Mouse (Mus musculus) ES-Bruce4 (cell line): ENCODE data around the gene Mrpl11. TPM values are rescaled to one million over a fixed set of nuclear protein-coding genes. Genes with fewer than 3 reads are reported as not detected.

Experiments
- H3K27ac ChIP-seq: 2 replicates; pipeline ENCODE4 v1.5.1; 2012; ENCODE audit warnings: low read length, inconsistent platforms; ENCODE audit not compliant: insufficient read depth
- H3K27me3 ChIP-seq: 2 replicates; pipeline ENCODE4 v1.6.1; 2012; ENCODE audit warnings: mild to moderate bottlenecking, low read length, inconsistent platforms; ENCODE audit not compliant: control insufficient read depth, poor library complexity, insufficient read depth, severe bottlenecking
- H3K36me3 ChIP-seq: 2 replicates; pipeline ENCODE4 v1.6.1; 2012; ENCODE audit warnings: inconsistent platforms, mild to moderate bottlenecking, low read length, moderate library complexity; ENCODE audit not compliant: control insufficient read depth, poor library complexity, insufficient read depth, severe bottlenecking
- H3K4me1 ChIP-seq: one replicate; pipeline ENCODE4 v1.8.1; 2011; ENCODE audit warnings: low read length; ENCODE audit not compliant: control insufficient read depth, insufficient read depth
- H3K4me3 ChIP-seq: 2 replicates; pipeline ENCODE4 v1.5.1; 2011; ENCODE audit warnings: low read depth, mild to moderate bottlenecking, low read length
- H3K9ac ChIP-seq: 2 replicates; pipeline ENCODE4 v1.6.1; 2012; ENCODE audit warnings: low read depth, mild to moderate bottlenecking, inconsistent platforms; ENCODE audit not compliant: poor library complexity, severe bottlenecking
- H3K9me3 ChIP-seq: replicated peaks from 2 replicates; pipeline ENCODE4 v1.6.1; 2012; ENCODE audit warnings: mild to moderate bottlenecking, low read length, inconsistent platforms; ENCODE audit not compliant: control insufficient read depth, poor library complexity, insufficient read depth, severe bottlenecking
- CTCF ChIP-seq: IDR thresholded peaks from one replicate; pipeline ENCODE4 v1.8.1; 2011; ENCODE audit warnings: low read depth, low read length
- EP300 ChIP-seq: IDR thresholded peaks from 2 replicates; pipeline ENCODE4 v1.6.1; 2011; ENCODE audit warnings: low read depth, low read length; ENCODE audit not compliant: insufficient read depth
- POLR2A ChIP-seq: IDR thresholded peaks from one replicate; pipeline ENCODE4 v1.8.1; 2011; ENCODE audit warnings: low read length; ENCODE audit not compliant: insufficient read depth
- polyA plus RNA-seq: library from polyadenylated mRNA; stranded (reverse); fragments of >200 nt; gene quantifications from 2 replicates; pipeline ENCODE4 v1.2.4, GENCODE M21; 2011; ENCODE audit warnings: low read depth; ENCODE audit not compliant: missing spikeins, insufficient read depth, insufficient read length

The Mrpl11 gene
- polyA plus RNA-seq, 1 experiment = 135 TPM

- H3K9ac ChIP-seq = no peak overlapping the region
- H3K27me3 ChIP-seq = peaks cover 13% of the 10 kb centered on the region
- no peaks in the 10 kb centered on the region for H3K36me3 ChIP-seq
- TF ChIP-seq EP300 (no peak), CTCF (no peak), POLR2A (no peak)
- H3K27ac ChIP-seq = no peak overlapping the region
- no peaks in the 10 kb centered on the region for H3K4me1 ChIP-seq
- no peaks in the 10 kb centered on the region for H3K9me3 ChIP-seq
- no peak overlapping the region for H3K4me3 ChIP-seq
These were observed 27.7 kb downstream of the Mrpl11 start for GRCm38 (mm10) chr19:4989434-4990255.

GRCm38 (mm10) chr19:4990256-4990625, 28.3 kb downstream of the Mrpl11 start, which contains the start of gene Npas4:
Gene Npas4 (minus strand): TSS chr19:4990316.
- TF ChIP-seq CTCF (no peak), POLR2A (no peak), EP300 (no peak)
- Histone ChIP-seq H3K9me3 (no peaks in the 10 kb centered on the region), H3K4me3 (no peak within 1 kb of the TSS; the same call in 1 of the 2 replicates), H3K4me1 (no peaks in the 10 kb centered on the region), H3K9ac (no peak within 1 kb of the TSS), H3K27me3 (peaks cover 13% of the 10 kb centered on the region), H3K27ac (no peak within 1 kb of the TSS), H3K36me3 (no peaks in the 10 kb centered on the region)

GRCm38 (mm10) chr19:4990716-4991115, 28.8 kb downstream of the Mrpl11 start:
- no peak overlapping the region; the same call in 1 of the 2 replicates for H3K4me3 ChIP-seq
- peaks cover 13% of the 10 kb centered on the region for H3K27me3 ChIP-seq

GRCm38 (mm10) chr19:4992371-4992770, 30.4 kb downstream of the Mrpl11 start:
- Histone ChIP-seq H3K27ac (no peak overlapping the region), H3K9me3 (no peaks in the 10 kb centered on the region), H3K27me3 (peaks cover 13% of the 10 kb centered on the region), H3K4me3 (no peak overlapping the region), H3K36me3 (no peaks in the 10 kb centered on the region), H3K4me1 (no peaks in the 10 kb centered on the region), H3K9ac (no peak overlapping the region)
- TF ChIP-seq EP300 = no peak
- TF ChIP-seq CTCF = no peak
- no peak for TF ChIP-seq POLR2A

More at GRCm38 (mm10) chr19:4990716-4991115, 28.8 kb downstream of the Mrpl11 start:
- no peaks in the 10 kb centered on the region for H3K9me3 ChIP-seq
- TF ChIP-seq EP300 (no peak), POLR2A (no peak), CTCF (no peak)
- no peak overlapping the region for H3K9ac ChIP-seq
- no peaks in the 10 kb centered on the region for H3K36me3 ChIP-seq
- no peak overlapping the region for H3K27ac ChIP-seq
- H3K4me1 ChIP-seq = no peaks in the 10 kb centered on the region

GRCm38 (mm10) chr19:4992904-4993303, 31.0 kb downstream of the Mrpl11 start:
- no peak overlapping the region for H3K4me3 ChIP-seq
- no peak for TF ChIP-seq POLR2A
- TF ChIP-seq CTCF = no peak
- TF ChIP-seq EP300 = no peak
- H3K9me3 ChIP-seq = no peaks in the 10 kb centered on the region
- no peaks in the 10 kb centered on the region for H3K4me1 ChIP-seq
- H3K27me3 ChIP-seq = peaks cover 13% of the 10 kb centered on the region
- no peak overlapping the region for H3K27ac ChIP-seq
- no peak overlapping the region for H3K9ac ChIP-seq
- H3K36me3 ChIP-seq = no peaks in the 10 kb centered on the region

GRCm38 (mm10) chr19:4994043-4994442, 32.1 kb downstream of the Mrpl11 start:
- no peaks in the 10 kb centered on the region for H3K9me3 ChIP-seq
- no peak for TF ChIP-seq CTCF
- no peak for TF ChIP-seq EP300
- no peak for TF ChIP-seq POLR2A

More at GRCm38 (mm10) chr19:4994043-4994442, 32.1 kb downstream of the Mrpl11 start:
- Histone ChIP-seq H3K27me3 (peaks cover 13% of the 10 kb centered on the region), H3K4me3 (no peak overlapping the region), H3K27ac (no peak overlapping the region), H3K9ac (no peak overlapping the region), H3K36me3 (no peaks in the 10 kb centered on the region), H3K4me1 (no peaks in the 10 kb centered on the region)
